Mouse (Mus musculus): Measurements from ENCODE around the gene Lix1l.
A peak's percentile ranks its signal among the peaks of the same experiment; 100 is the strongest.

Lix1l gene

DNA sequence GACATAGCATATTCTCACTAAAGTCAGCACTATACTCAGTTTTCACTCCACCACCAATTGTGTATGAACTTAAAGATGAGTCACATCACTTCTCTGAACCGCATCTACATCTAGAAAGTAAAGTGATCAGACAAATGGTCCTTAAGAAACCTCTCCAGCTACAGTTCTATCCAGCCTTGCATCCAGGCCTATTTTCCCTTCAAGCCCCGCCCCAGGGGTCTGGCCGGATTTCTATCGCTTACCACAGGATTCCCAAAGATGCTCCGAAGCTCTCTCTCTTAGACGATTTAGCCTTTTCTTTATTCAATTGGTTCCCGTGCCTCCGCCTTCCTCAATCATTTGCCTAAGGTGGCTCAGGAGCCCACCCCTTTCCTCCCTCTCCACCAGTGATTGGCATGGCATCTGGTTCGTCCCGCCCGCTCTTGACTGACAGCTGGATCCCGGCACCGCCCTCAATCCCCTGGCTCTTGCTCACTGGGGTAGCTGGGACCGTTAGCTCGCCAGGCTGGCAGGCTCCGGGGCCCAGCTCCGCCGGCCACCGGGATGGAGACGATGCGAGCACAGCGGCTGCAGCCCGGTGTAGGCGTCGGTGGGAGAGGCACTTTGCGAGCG, at the start of gene Lix1l:
Gene Lix1l, plus strand, starts transcription at position 511 of the 612 bp plus-strand sequence.
- DNase-seq (ENCODE audit: low spot score in 2 of 2) = peak; percentile 91 to 92

DNA sequence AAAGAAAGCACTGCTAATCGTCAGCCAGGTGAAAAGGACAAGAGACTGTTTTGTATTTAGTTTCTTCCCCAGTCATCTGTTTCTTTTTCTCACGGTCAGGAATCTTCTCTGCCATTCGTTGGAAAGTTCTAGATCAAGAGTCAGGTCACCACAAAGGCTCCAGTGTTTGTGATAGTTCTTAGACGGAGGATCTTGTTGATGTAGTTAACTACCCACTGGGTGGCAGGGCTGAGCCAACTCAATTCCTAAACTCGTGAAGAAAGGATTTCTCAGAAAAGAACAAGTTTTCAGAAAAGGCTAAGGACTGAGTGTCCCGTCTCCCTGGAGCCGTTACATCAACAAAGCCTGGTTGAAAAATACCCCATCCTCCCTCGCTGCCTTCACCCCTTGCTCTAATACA, 49.7 kb upstream of the Lix1l start:
- DNase-seq (ENCODE audit: low spot score in 2 of 2) = peak in 1 of 2 experiments; percentile 34

DNA sequence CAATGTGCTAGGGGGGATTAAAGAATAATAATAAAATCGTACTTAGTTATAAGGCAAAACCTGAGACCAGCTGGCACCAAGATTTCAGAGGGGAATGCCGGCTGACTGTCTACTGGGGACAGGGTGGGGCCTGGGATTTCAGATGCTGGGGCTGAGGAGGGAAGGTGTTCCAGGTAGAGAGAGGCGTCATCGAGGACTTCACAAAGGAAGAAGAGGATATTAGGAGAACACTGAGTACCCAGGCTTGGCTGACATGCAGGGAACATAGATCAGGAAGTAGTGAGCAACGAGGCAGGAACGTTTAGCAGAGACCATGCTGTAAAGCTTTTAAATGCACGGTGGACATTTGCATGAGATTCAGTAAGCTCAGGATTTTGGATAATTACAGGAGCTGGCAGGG, 49.1 kb upstream of the Lix1l start:
- no peak for DNase-seq (ENCODE audit: low spot score in 2 of 2)

DNA sequence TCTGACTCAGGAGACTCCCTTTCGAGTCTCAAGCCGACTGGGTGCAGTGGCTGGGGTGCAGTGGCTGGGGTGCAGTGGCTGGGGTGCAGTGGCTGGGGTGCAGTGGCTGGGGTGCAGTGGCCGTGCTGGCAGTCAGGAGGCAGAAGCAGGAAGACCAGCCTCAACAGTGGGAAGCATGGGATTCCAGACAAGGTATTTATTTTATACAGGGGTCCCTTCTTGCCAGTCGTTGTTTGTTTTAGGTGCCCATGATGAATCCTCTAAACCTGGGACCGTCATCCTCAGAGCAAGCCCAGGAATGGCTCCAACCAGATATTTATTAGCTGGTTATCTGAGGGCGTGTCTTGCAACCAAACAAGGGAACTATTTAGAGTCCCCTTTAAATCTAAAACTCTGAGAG, 47.3 kb upstream of the Lix1l start:
- DNase-seq (ENCODE audit: low spot score in 2 of 2) = no peak

DNA sequence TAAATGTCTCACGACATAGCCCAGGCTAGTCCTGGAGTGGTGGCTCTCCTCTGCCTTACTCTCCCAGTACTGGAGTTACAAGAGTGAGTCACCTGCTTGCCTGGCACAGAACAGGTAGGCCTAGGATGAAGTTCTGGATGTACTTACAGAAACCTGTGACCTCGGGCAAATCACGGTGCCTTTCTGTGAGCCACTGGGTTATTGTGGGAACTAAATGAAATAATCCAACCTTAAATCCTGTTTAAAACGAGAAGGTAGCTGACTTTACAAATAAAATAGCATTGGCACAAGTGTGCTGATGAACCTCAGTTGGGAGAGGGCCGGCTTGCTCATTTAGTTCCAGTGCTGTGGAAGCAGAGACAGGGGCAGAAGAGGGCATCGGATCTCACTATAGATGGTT, 46.7 kb upstream of the Lix1l start:
- DNase-seq (ENCODE audit: low spot score in 2 of 2) = no peak

DNA sequence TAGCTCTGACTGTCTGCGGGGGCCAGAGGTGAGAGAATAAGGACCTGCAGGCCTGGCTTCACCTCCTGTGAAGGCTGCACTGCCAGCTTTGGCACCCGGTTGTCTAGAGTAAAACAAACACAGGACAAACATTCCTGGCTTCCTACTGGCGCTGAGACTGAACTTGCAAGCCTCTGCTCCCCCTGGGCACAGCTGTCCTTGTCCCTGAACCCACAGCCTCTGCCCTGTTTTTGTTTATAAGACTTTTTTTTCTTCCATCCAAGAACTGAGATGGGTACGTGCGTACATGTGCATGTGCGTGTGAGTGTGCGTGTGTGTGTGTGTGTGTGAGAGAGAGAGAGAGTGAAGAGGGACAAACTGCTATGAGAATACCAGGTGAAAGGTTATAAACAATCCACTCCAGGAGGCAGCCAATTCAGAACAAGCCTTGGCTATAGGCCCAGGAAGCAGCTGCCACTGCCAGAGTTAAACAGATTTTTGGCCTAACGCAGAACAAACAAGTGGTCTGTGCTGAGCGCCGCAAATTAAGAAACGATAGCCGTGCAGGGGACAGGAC, 45.8 kb upstream of the Lix1l start:
- peak in 1 of 2 experiments; percentile 78 for DNase-seq (ENCODE audit: low spot score in 2 of 2)

DNA sequence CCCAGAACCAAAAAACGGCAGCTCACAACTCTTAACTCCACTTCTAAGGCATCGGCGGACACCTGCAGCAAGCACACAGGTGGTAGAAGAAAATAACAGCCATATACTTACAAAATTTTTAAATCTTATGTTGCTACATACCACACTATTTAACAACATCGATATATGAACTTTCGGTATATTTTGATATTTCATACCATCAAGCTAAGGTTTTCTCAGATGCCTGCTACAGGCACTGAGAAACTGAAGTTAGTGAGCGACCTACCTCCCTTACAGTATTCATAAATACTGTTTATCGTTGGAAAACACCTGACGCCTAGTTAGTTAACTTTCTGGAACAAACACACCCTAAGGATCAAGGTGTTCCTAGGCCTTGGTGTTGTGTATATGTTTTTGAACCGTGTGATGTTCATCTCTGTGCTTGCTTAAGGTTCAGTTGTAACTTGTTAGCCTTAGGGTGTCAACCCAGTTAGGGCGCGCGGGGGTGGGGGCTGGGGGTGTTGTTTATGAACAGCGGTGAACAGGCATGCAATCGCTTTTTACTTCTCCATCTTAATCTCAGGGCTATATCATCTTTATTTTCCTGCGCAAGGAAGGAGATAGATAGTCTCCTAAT, 44.8 kb upstream of the Lix1l start:
- no peak for DNase-seq (ENCODE audit: low spot score in 2 of 2)

DNA sequence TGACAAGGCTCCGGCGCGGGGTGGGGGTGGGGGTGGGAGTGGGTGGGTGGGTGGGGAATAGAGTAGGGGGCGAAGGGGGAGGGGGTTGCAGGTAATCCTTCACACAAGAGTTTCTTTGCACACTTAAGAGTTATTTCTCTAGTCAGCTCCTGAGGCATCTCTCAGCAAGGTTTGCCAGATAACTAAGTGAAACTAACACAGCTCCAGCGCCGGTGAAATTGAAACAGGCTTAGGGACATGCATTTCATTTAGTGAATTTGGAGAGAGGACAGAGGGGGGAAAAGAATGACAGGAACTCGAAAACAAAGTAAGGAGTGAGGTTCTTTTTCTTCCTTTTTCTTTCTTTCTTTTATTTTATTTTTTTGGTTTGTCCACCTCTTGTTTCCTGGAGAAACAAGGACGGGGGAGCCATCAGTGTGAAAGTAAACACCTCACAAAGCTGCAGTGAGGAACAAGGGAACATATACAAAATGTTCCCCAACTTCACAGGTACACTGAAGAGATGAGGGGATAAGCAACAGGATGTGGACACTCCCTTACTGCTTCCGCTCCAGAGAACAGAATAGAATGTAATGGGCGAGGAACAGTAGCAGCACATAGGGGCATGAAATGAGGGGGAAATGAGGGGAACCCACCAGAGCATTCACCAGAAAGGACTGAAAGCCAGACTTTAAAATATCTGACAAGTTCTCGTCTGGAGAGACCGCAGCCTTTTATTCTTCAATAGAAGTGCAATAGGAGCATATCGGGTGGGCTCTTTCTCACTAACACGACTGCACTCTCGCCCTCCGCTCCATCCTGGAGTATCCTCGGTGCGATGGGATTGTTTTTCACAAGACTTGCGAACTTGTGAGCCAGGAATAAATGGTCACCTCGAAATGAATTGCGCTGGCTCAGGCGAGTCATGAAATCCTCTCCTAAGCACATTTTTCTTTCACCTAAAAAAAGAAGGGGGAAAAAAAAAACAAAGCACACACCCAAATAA, 44.0 kb upstream of the Lix1l start:
- no peak for DNase-seq (ENCODE audit: low spot score in 2 of 2)

DNA sequence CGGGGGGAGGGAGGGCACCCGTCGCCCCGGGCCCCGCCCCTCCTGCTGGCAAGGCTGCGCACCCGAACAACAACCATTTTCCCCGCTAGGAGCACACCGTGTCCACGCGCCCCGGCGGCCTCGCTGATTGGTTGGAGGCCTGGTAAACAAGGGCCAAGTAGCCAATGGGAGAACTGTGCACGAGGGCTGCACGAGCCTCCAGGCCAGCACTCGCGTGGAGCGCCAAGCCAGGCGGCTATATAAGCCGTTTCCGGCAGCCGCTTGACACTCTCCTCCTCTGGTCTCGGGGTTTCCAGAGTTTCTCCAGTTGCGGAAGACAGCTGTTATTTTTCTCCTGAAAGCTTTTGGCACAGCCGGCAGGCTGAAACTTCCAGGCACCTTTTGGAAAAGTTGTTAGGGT, 43.3 kb upstream of the Lix1l start, which contains the start of gene Txnip:
Gene Txnip, plus strand, starts transcription at position 264 of the 400 bp plus-strand sequence.
- peak; percentile 100 for DNase-seq (ENCODE audit: low spot score in 2 of 2)

DNA sequence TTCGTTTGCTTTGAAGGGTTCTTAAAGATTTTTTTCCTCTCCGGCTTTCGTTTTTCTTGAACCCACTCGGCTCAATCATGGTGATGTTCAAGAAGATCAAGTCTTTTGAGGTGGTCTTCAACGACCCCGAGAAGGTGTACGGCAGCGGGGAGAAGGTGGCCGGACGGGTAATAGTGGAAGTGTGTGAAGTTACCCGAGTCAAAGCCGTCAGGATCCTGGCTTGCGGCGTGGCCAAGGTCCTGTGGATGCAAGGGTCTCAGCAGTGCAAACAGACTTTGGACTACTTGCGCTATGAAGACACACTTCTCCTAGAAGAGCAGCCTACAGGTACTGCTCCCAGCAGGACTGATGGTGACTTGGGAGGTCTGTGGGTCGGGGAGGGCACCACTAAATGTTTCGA, 42.8 kb upstream of the Lix1l start:
- no peak for DNase-seq (ENCODE audit: low spot score in 2 of 2)

DNA sequence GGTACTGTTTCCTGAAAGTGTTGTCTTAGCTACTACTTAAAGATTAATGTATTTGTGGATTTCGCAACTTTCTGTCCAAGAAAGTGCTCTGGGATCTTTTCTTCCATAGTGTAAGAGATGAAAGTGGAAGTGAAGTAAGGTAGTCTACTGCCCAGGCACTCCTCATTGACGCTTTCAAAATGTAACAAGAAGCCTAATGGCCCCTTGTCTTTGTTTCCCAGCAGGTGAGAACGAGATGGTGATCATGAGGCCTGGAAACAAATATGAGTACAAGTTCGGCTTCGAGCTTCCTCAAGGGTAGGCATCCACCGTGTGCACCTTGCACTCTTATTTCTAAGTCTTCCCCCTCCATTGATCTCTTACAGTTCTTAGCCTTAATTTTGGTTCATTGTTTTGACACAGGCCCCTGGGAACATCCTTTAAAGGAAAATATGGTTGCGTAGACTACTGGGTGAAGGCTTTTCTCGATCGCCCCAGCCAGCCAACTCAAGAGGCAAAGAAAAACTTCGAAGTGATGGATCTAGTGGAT, 42.2 kb upstream of the Lix1l start:
- no peak for DNase-seq (ENCODE audit: low spot score in 2 of 2)

DNA sequence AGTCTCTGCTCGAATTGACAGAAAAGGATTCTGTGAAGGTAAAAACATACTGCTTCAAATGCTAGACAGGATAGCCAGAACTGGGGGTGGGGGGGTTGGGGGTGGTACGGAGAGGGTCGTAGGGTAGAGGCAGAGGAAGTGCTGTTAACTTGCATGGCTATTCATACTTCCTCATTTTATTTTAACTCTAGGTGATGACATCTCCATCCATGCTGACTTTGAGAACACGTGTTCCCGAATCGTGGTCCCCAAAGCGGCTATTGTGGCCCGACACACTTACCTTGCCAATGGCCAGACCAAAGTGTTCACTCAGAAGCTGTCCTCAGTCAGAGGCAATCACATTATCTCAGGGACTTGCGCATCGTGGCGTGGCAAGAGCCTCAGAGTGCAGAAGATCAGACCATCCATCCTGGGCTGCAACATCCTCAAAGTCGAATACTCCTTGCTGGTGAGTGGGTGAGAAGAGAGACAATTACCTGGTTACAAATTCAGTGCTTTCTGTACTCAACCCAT, 41.5 kb upstream of the Lix1l start:
- DNase-seq (ENCODE audit: low spot score in 2 of 2) = no peak

DNA sequence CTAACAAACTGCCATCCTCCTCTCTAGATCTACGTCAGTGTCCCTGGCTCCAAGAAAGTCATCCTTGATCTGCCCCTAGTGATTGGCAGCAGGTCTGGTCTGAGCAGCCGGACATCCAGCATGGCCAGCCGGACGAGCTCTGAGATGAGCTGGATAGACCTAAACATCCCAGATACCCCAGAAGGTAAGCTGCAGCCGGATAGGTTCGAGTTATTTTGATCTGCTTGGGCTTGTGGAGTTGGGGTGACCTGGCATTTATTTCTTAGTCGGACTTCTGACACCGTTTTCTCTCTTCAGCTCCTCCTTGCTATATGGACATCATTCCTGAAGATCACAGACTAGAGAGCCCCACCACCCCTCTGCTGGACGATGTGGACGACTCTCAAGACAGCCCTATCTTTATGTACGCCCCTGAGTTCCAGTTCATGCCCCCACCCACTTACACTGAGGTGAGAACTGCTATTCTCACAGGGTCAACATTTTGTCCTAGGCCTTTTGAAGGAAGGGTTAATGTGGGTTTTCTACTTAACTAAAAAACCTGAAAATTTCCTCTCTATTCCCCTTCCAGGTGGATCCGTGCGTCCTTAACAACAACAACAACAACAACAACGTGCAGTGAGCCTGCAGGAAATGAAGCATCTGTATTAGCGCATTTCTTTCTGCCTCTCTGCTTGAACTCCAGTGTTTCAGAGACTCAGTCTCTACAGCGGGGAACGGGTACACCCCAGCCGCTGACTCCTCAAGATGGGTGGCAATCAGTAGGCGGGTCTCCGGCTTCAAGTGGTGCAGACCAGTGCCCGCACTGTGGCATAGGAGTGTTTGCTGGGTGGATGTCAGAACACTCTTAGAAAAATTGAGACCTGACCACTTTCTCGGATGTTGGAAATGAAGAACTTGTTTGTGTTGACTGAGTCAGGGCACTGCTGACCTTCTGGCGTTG, 40.8 kb upstream of the Lix1l start:
- no peak for DNase-seq (ENCODE audit: low spot score in 2 of 2)

DNA sequence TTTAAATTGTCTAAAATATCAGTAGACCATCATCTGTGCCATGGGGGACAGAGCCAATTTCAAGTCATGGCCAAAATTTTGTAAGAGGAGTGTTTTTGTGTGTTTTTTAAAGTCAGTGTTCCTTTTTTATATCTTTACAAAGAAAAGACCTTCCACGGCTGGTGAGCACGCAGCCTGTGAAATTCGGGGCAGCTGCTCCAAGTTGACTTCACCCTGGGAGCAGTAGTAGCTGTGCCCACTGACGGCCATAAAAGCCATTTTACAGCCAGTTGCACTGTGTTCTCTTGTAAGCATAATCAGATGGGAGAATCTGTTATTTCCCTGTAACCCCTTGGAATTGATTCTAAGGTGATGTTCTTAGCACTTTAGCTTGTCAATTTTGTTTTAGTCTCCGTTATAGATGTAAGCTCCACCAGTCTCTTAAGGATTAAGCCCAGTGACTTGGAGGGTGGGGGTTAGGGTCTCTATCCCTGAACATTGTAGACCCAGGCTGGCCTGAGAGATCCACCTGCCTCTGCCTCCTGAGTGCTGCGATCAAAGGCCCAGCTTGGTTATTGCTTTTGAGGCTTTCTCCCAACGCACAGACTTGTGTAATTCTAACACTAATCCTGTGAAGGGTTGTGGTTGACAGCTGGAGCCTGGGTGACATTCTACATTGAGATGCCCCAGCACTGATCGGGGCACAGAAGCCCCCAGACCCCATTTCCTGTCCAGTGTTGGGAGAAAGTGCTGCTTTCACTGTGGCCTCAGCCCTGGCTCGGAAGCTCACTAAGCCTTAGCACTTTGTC, 39.9 kb upstream of the Lix1l start:
- DNase-seq (ENCODE audit: low spot score in 2 of 2) = no peak

DNA sequence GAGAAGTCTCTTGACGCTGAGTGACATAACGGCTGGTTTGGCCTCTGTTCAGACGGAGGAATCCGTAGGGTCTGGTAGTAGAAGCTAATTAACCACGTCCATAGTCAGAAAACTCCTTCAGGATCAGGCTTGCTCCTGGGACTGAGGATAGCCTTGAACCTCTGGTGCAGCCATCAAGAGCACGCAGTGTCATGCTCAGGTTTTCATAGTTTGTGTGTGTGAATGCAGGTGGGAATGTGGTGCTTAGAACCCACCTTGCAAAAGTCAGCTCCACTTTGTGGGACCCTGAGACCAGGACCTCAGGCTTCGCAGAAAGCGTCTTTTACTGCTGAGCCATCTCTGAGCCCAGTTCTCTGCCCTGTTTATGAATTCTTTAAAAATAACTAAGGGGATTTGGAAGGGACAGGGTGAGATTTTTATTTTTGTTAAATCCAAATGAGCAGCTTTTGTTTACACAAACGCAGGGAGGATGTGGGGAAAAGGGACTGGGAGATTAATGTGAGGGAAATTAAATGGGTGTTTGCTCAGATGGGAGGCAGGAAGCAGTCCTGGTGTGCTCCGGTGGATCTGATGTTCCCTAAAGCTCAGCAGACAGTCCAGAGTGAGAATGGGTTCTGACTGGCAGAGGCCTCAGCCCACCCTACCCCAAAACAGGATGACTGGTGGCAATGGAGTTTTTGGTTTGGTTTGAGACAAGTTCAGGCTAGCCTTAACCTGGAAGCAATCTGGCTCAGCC, 38.8 kb upstream of the Lix1l start:
- DNase-seq (ENCODE audit: low spot score in 2 of 2) = no peak

DNA sequence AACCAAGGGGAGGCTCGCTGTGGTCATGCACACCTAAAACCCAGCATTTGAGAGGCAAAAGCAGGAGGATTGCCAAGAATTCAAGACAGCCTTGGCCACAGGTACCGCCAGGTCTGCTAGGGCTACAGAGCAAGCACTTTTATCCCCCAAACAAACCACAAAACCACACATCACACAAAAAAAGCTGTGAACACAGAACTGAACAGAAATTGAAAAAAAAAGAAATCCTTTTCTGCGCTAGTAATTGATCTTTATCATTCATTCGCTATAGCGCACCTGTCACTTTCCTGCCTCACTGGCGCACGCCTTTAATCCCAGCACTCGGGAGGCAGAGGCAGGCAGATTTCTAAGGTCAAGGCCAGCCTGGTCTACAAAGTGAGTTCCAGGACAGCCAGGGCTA, 37.7 kb upstream of the Lix1l start:
- no peak for DNase-seq (ENCODE audit: low spot score in 2 of 2)

DNA sequence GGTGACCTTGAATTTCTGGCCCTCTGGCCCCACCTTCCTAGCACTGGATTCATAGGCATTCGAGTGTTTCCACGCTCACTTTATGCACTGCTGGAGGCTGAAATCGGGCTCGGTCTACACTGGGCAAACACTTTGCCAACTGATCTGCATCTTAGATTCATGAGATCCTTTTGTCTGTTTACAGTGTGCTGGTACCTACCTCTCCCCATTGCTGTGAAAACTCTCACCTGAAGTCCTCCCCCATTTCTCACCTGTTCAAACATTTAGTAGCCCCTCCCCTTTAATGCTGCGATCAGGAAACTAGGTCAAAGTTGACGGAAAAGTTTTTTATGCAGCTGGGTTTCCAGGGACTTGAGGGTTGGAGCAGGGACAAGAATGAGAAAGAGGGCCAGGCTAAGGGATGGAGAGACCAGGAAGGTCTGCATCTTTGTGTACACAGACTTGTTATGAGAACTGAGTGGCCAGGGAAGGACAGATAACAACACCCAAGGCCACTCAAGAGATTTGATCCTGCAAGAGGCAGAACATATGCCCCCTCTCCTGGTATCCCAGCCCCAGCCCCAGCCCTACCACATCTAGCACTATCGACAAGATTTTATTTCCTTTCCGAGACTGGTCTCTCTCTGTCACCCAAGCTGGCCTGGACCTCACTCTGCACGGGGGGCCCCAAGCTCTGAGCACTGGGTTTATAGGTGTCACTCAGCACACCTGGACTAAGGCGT, 36.9 kb upstream of the Lix1l start:
- no peak for DNase-seq (ENCODE audit: low spot score in 2 of 2)

DNA sequence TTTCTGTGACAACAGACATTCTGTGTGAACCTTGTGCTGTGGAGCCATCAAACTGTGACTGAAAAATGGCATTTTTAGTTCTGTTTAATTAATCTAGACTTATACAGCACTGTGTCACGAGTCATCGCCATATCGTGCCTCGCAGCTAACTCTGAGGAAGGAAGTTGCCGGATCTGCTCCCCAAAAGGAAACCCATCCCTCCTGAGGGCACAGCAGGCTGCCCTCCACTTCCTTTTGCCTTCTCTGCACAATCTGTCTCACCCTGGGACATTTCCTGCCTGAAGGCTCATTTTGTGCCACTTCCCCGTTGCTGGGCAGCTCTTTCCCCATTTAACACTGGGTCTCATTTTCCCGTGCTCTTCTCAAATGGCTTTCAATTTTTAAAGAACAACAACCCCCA, 36.3 kb upstream of the Lix1l start:
- DNase-seq (ENCODE audit: low spot score in 2 of 2) = no peak

DNA sequence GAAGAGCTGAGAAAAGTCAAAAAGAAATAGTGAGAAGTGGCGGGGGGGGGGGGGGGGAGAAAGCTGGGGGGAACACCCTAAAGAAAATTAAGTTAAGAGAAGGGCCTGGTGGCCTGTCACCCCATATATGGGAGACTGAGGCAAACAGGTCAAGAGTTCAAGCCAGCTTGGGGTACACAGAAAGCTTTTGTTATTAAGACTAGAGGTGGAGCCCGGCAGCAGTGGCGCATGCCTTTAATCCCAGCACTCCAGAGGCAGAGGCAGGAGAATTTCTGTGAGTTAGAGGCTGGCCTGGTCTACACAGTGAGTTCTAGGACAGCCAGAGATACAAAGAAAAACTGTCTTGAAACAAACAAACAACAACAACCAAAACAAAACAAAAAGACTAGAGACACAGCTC, 35.8 kb upstream of the Lix1l start:
- no peak for DNase-seq (ENCODE audit: low spot score in 2 of 2)
